Mouse (Mus musculus) yolk sac, embryonic 10.5 days (tissue): ENCODE measurements around the gene Rtbdn.
"Not testable (repeated sequence)": the region's sequence is repeated elsewhere in the genome, so short reads cannot be mapped to it uniquely, and the experiment has no call there.

ENCODE experiments used
- DNase-seq: peaks from one replicate; pipeline ENCODE4 v3.0.0-alpha.2; 2017; ENCODE audit warnings: low spot score

The Rtbdn gene

GRCm38 (mm10) chr8:84946528-84947240 is at the start of gene Rtbdn:
Gene Rtbdn, plus strand, starts transcription at chr8:84946991.
- no peak for DNase-seq

- peak; percentile 26 for DNase-seq
Observed at GRCm38 (mm10) chr8:84901071-84901470, 45.7 kb upstream of the Rtbdn start.

DNA sequence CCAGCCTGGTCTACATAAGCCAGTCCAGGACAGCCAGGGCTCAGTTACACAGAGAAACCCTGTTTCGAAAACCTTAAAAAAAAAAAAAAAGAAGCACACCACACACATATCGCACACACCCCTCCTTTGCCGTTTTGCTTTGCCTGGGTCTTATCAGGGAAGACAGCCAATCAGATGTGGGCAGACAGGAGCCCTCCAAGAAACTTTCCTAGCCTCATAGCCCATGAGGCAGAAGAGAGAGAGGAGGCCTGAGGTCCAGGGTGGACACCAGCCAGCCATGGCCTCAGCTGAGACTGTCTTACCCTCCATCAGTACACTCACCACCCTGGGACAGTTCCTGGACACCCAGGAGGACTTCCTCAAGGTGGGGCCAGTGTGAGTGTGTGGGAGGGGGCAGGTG is 45.0 kb upstream of the Rtbdn start, which contains the start of gene Klf1:
Klf1 (plus strand) TSS at position 177 of the 400 bp plus-strand sequence.
- no peak for DNase-seq

GRCm38 (mm10) chr8:84902367-84902919 is 44.3 kb upstream of the Rtbdn start:
- no peak for DNase-seq

- peak; percentile 87 for DNase-seq
Observed at GRCm38 (mm10) chr8:84902920-84903661, 43.7 kb upstream of the Rtbdn start.

GRCm38 (mm10) chr8:84904351-84904750 is 42.4 kb upstream of the Rtbdn start:
- no peak for DNase-seq

GRCm38 (mm10) chr8:84907037-84907436 is 39.8 kb upstream of the Rtbdn start:
- no peak for DNase-seq

- DNase-seq, result no peak
Observed at GRCm38 (mm10) chr8:84907493-84907892, 39.3 kb upstream of the Rtbdn start.

GRCm38 (mm10) chr8:84907979-84908378 is 38.8 kb upstream of the Rtbdn start:
- not testable (repeated sequence) for DNase-seq

DNA sequence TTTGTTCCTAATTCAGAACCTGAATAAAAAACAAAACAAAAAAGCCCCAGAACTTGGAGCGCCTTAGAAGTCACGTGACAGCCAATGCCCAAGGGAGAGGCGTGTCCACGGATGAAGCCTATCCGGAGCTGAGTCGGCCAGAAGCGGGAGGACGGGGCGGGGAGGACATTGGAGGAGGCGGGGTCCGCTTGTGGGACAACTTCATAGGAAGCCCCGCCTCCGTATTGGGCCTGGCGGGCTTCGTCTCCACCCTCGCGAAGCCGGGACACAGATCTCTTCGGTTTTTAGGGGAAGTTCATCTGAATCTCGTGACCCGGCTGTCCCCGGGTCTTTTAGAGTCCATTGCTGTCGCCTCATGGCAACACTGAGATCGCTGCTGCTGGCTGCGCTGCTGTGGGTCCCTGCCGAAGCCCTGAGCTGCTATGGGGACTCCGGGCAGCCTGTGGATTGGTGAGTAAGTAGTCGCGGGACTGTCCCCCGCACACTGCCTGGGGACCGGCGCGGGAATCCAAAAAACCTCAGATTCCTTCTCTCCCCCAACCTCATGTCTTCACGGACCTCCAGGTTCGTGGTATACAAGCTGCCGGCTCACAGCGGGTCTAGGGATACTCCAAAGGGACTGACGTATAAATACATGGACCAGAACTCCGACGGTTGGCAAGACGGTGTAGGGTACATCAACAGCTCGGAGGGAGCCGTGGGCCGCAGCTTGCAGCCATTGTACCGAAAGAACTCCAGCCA is 38.2 kb upstream of the Rtbdn start, which contains the start of gene Dnase2a:
Dnase2a (plus strand) TSS at position 140 of the 741 bp plus-strand sequence.
- peak; percentile 94 for DNase-seq

GRCm38 (mm10) chr8:84909162-84909767 is 37.5 kb upstream of the Rtbdn start:
- no peak for DNase-seq

DNA sequence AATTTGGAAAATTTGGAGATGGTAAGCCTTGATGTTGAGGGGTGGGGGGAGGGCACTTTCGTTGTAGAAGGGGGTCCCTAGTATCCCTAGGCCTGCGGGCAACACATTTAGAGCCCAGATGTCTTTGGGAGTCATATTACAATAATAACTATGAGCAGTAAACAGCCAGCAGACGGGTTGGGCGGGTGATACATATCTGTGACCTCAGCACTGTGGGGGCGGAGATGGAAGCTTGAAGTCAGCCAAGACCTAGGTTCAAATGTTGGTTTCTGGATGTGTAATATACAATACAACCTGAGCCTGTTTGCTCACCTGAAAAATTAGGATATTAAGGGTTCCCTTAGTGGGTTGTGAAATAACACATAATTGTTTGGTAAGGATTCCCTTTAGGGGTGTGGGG is 36.8 kb upstream of the Rtbdn start:
- DNase-seq, result no peak

GRCm38 (mm10) chr8:84910551-84910950 is 36.2 kb upstream of the Rtbdn start:
- DNase-seq, result no peak

GRCm38 (mm10) chr8:84911854-84912253 is 34.9 kb upstream of the Rtbdn start:
- no peak for DNase-seq

- no peak for DNase-seq
Observed at GRCm38 (mm10) chr8:84912391-84912790, 34.4 kb upstream of the Rtbdn start.

- DNase-seq, result peak; percentile 78
Observed at GRCm38 (mm10) chr8:84912895-84913501, 33.8 kb upstream of the Rtbdn start.

DNA sequence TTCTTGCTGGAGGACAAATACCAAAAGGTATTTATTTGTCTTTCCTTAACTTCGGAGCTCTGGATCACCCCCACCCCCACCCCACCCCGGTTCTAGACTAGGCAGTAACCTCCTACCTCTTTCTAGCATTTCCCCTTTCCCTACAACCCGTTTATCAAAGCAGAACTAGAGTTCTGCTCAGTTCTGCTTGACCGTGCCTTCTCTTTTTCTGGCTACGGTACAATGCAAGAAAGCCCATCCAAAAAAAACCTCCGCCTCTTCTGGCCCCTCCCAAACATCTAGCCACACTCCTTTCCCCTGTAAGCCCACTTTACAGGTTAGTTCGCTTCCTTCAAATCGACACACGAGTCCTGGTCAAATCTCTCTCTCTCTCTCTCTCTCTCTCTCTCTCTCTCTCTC is 33.3 kb upstream of the Rtbdn start:
- no peak for DNase-seq

DNA sequence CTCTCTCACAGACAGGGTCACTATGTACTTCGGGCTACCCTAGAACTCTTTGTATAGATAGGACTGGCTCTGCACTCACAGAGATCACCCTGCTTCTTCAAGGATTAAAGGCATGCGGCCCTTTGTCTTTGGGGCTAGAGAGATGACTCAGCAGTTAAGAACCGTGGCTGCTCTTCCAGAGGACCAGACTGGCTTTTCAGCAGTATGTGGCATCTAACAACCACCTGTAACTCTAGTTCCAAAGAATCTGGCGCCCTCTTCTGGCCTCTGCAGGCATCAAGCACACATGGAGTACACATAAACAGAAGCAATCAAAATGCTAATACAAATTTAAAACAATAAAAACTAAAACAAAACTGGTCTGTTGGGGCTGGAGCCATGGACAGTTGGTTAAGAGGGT is 32.8 kb upstream of the Rtbdn start:
- peak; percentile 36 for DNase-seq

GRCm38 (mm10) chr8:84915269-84915668 is 31.5 kb upstream of the Rtbdn start:
- no peak for DNase-seq

GRCm38 (mm10) chr8:84917781-84918180 is 29.0 kb upstream of the Rtbdn start:
- no peak for DNase-seq

DNA sequence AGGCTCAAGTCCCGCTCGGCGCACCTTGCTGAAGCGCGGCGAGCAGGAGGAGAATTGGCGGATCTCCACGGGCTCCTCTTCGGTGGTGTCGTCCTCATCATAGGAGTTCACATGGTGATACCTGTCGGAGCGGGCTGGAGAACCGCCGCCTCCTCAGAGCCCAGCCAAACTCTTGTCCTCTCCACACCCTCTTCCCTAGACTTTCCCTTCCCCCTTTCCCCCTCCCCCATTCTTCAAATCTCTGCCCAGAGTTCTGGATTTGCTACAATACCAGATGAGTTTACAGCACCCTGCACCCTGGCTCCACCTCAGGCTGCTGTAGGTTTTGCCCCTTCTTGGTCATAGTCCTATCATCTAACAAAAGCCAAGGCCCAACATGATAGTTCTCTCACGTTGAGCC is 28.1 kb upstream of the Rtbdn start:
- no peak for DNase-seq
